15 mouse cellular contexts compared by ENCODE assay signal in genomic region chr17:47616652-47617051, GRCm38 (mm10).
"Had no signal": no experiment of that assay in that cellular context is flagged by ENCODE, and none has a peak within 500 bp of the region (broad histone marks: within the 10 kb centered on the region; RNA-seq: fewer than 3 reads in every experiment).

No protein-coding gene starts in this region.

- H3K27ac ChIP-seq: limb, embryonic 12.5 days; limb, embryonic 15.5 days; stomach, embryonic 15.5 days had no signal

- H3K27me3 ChIP-seq: limb, embryonic 12.5 days; limb, embryonic 15.5 days; stomach, embryonic 15.5 days had no signal

- DNase-seq: kidney, adult 2 months; kidney, postnatal 10 days; kidney, postnatal 36 days; left cerebral cortex, postnatal 4 days; lung, adult 2 months; lung, postnatal 14 days; lung, postnatal 4 days; midbrain, embryonic 14.5 days; spleen, adult 18-20 months; thymus, postnatal 25 days had no signal

- H3K4me2 ChIP-seq: limb, embryonic 12.5 days; limb, embryonic 15.5 days; midbrain, embryonic 11.5 days; stomach, embryonic 15.5 days had no signal

- H3K4me3 ChIP-seq: limb, embryonic 12.5 days; limb, embryonic 15.5 days; stomach, embryonic 15.5 days had no signal

- ATAC-seq: intestine, postnatal 0 days had no signal

- H3K9me3 ChIP-seq: limb, embryonic 12.5 days; limb, embryonic 15.5 days; stomach, embryonic 15.5 days had no signal

- H3K9ac ChIP-seq: limb, embryonic 12.5 days; limb, embryonic 15.5 days; stomach, embryonic 15.5 days had no signal
